ENCODE assay signal across 28 mouse cellular contexts in genomic region chr17:10227798-10228538, GRCm38 (mm10).
DNase-seq lines count a peak whose midpoint lies in the region; ATAC-seq lines count a peak whose summit lies in the region.
"Had no signal": no experiment of that assay in that cellular context is flagged by ENCODE, and none has a peak within 500 bp of the region (broad histone marks: within the 10 kb centered on the region; RNA-seq: fewer than 3 reads in every experiment).

No protein-coding gene starts in this region.

- H3K9ac ChIP-seq in hindbrain, embryonic 14.5 days, result no peak overlapping the region
- no peak overlapping the region for H3K9ac ChIP-seq in hindbrain, embryonic 12.5 days
- H3K9ac ChIP-seq in midbrain, embryonic 16.5 days (ENCODE audit: low read depth, low read length), result no peak overlapping the region
- no peak overlapping the region for H3K9ac ChIP-seq in forebrain, embryonic 12.5 days
- H3K9ac ChIP-seq: embryonic facial prominence, embryonic 15.5 days; heart, embryonic 13.5 days; limb, embryonic 13.5 days; liver, embryonic 12.5 days had no signal

- no peak for ATAC-seq in hindbrain, embryonic 14.5 days (ENCODE audit: low FRiP score)
- no peak for ATAC-seq in hindbrain, embryonic 12.5 days (ENCODE audit: low FRiP score)
- ATAC-seq in midbrain, embryonic 16.5 days, result no peak
- peak; percentile 83 for ATAC-seq in forebrain, embryonic 12.5 days (ENCODE audit: low FRiP score)
- ATAC-seq: hindbrain, postnatal 0 days; intestine, embryonic 16.5 days; liver, embryonic 12.5 days had no signal

- H3K36me3 ChIP-seq in hindbrain, embryonic 14.5 days (replicated peaks; ENCODE audit: control insufficient read depth, insufficient read depth), result no peaks in the 10 kb centered on the region
- no peaks in the 10 kb centered on the region for H3K36me3 ChIP-seq in hindbrain, embryonic 12.5 days
- no peaks in the 10 kb centered on the region for H3K36me3 ChIP-seq in midbrain, embryonic 16.5 days (ENCODE audit: control insufficient read depth, insufficient read depth, low read length)
- H3K36me3 ChIP-seq in midbrain, embryonic 10.5 days, result peaks cover 15% of the 10 kb centered on the region
- H3K36me3 ChIP-seq in forebrain, embryonic 12.5 days (replicated peaks), result no peaks in the 10 kb centered on the region
- H3K36me3 ChIP-seq: embryonic facial prominence, embryonic 15.5 days; limb, embryonic 13.5 days; liver, embryonic 12.5 days had no signal

- no peak for DNase-seq in hindbrain, embryonic 14.5 days (ENCODE audit: low spot score)
- DNase-seq in midbrain, embryonic 10.5 days (ENCODE audit: low spot score), result no peak
- peak; percentile 38 for DNase-seq in telencephalon, adult 2 months (ENCODE audit: low read depth, low spot score)
- DNase-seq in gastrocnemius, postnatal 10 days, result no peak
- DNase-seq in testis, postnatal 14 days (ENCODE audit: low spot score), result no peak
- DNase-seq: adrenal gland, postnatal 10 days; cerebellum, adult 11 months; cerebellum, adult 9-11 months; gastrocnemius, postnatal 14 days; heart, adult 18-20 months; heart, postnatal 14 days; kidney, adult 9 months; kidney, postnatal 14 days; layer of hippocampus, postnatal 36 days; lung, adult 18-20 months; lung, postnatal 10 days; thymus, adult 18-20 months; thymus, postnatal 36 days had no signal

- H3K4me1 ChIP-seq in hindbrain, embryonic 14.5 days (replicated peaks; ENCODE audit: control insufficient read depth, insufficient read depth, low read length), result no peaks in the 10 kb centered on the region; the same call in none of the 2 replicates
- H3K4me1 ChIP-seq in hindbrain, embryonic 12.5 days, result peaks cover 2% of the 10 kb centered on the region; the same call in 1 of the 2 replicates
- H3K4me1 ChIP-seq in midbrain, embryonic 16.5 days (ENCODE audit: control insufficient read depth, insufficient read depth, low read length), result peaks cover 5% of the 10 kb centered on the region; the same call in 1 of the 2 replicates
- H3K4me1 ChIP-seq in midbrain, embryonic 10.5 days, result peaks cover 29% of the 10 kb centered on the region
- H3K4me1 ChIP-seq in forebrain, embryonic 12.5 days, result peaks cover 7% of the 10 kb centered on the region
- H3K4me1 ChIP-seq: embryonic facial prominence, embryonic 15.5 days; liver, embryonic 12.5 days had no signal

- WGBS in hindbrain, embryonic 14.5 days, result 32% methylated on average over 3 of the region's 3 CpGs
- WGBS in hindbrain, embryonic 12.5 days, result 54% methylated on average over 3 of the region's 3 CpGs
- WGBS in midbrain, embryonic 16.5 days, result 33% methylated on average over 3 of the region's 3 CpGs
- WGBS in midbrain, embryonic 10.5 days, result 62% methylated on average over 3 of the region's 3 CpGs
- 33% methylated on average over 3 of the region's 3 CpGs for whole genome bisulfite sequencing in forebrain, embryonic 12.5 days

- H3K4me2 ChIP-seq in hindbrain, embryonic 14.5 days (replicated peaks), result no peak overlapping the region
- no peak overlapping the region for H3K4me2 ChIP-seq in hindbrain, embryonic 12.5 days (replicated peaks)
- H3K4me2 ChIP-seq in midbrain, embryonic 16.5 days (ENCODE audit: low read length), result no peak overlapping the region
- H3K4me2 ChIP-seq in forebrain, embryonic 12.5 days, result no peak overlapping the region
- H3K4me2 ChIP-seq: embryonic facial prominence, embryonic 15.5 days; heart, embryonic 13.5 days; limb, embryonic 13.5 days; liver, embryonic 12.5 days had no signal

- H3K27me3 ChIP-seq in hindbrain, embryonic 14.5 days (ENCODE audit: control insufficient read depth, insufficient read depth, low read length), result no peaks in the 10 kb centered on the region
- H3K27me3 ChIP-seq in hindbrain, embryonic 12.5 days, result no peaks in the 10 kb centered on the region
- no peaks in the 10 kb centered on the region for H3K27me3 ChIP-seq in midbrain, embryonic 16.5 days (ENCODE audit: control insufficient read depth, insufficient read depth, low read depth, low read length)
- no peaks in the 10 kb centered on the region for H3K27me3 ChIP-seq in midbrain, embryonic 10.5 days (ENCODE audit: low read depth, poor library complexity, severe bottlenecking)
- H3K27me3 ChIP-seq in forebrain, embryonic 12.5 days, result no peaks in the 10 kb centered on the region
- H3K27me3 ChIP-seq: CH12.LX; embryonic facial prominence, embryonic 15.5 days; heart, embryonic 13.5 days; limb, embryonic 13.5 days; liver, embryonic 12.5 days had no signal

- 0 out of 2 replicates have a peak overlapping the region, but pooled peaks have one; percentile 2 for H3K27ac ChIP-seq in hindbrain, embryonic 14.5 days
- H3K27ac ChIP-seq in hindbrain, embryonic 12.5 days, result no peak overlapping the region
- 0 out of 2 replicates have a peak overlapping the region, but pooled peaks have one; percentile 24 for H3K27ac ChIP-seq in midbrain, embryonic 16.5 days (ENCODE audit: low read length)
- no peak overlapping the region for H3K27ac ChIP-seq in midbrain, embryonic 10.5 days (replicated peaks)
- H3K27ac ChIP-seq in forebrain, embryonic 12.5 days, result peak overlapping the region; percentile 46
- H3K27ac ChIP-seq: embryonic facial prominence, embryonic 15.5 days; heart, embryonic 13.5 days; hindbrain, postnatal 0 days; limb, embryonic 13.5 days; liver, embryonic 12.5 days had no signal

- no peak overlapping the region for H3K4me3 ChIP-seq in hindbrain, embryonic 14.5 days (replicated peaks; ENCODE audit: low read length)
- H3K4me3 ChIP-seq in hindbrain, embryonic 12.5 days, result no peak overlapping the region
- H3K4me3 ChIP-seq in midbrain, embryonic 16.5 days (ENCODE audit: low read depth, low read length), result no peak overlapping the region
- H3K4me3 ChIP-seq in midbrain, embryonic 10.5 days, result no peak overlapping the region
- no peak overlapping the region for H3K4me3 ChIP-seq in forebrain, embryonic 12.5 days (replicated peaks)
- H3K4me3 ChIP-seq: embryonic facial prominence, embryonic 15.5 days; heart, embryonic 13.5 days; limb, embryonic 13.5 days; liver, embryonic 12.5 days had no signal

- H3K9me3 ChIP-seq in hindbrain, embryonic 14.5 days (ENCODE audit: control insufficient read depth, low read length), result no peaks in the 10 kb centered on the region
- no peaks in the 10 kb centered on the region for H3K9me3 ChIP-seq in hindbrain, embryonic 12.5 days (replicated peaks)
- no peaks in the 10 kb centered on the region for H3K9me3 ChIP-seq in midbrain, embryonic 16.5 days (replicated peaks; ENCODE audit: control insufficient read depth, low read length, poor library complexity, severe bottlenecking)
- no peaks in the 10 kb centered on the region for H3K9me3 ChIP-seq in midbrain, embryonic 10.5 days (replicated peaks)
- no peaks in the 10 kb centered on the region for H3K9me3 ChIP-seq in forebrain, embryonic 12.5 days
- H3K9me3 ChIP-seq: embryonic facial prominence, embryonic 15.5 days; heart, embryonic 13.5 days; limb, embryonic 13.5 days; liver, embryonic 12.5 days had no signal

Comparison
In these comparisons a context has a peak if more than half of its experiments do, and no peak if none do; other contexts are left out.
1. H3K27ac ChIP-seq: peak in hindbrain, embryonic 14.5 days (single experiment), midbrain, embryonic 16.5 days (single experiment) and forebrain, embryonic 12.5 days (single experiment); none in hindbrain, embryonic 12.5 days (single experiment) and midbrain, embryonic 10.5 days (single experiment).